Mouse (Mus musculus) layer of hippocampus, adult 6 months (tissue): ENCODE data around the gene Man2b2. TPM values are rescaled to one million over a fixed set of nuclear protein-coding genes. Genes with fewer than 3 reads are reported as not detected.

Experiments used
- long read RNA-seq, 2 experiments: library from polyadenylated mRNA; unstranded; transcript quantifications; one replicate each; pipeline ENCODE4 v2.0.0; 2019 to 2020
- polyA plus RNA-seq: library from polyadenylated mRNA; unstranded; fragments of <200 nt; fragmentation: Nextera tagmentation; gene quantifications from 2 replicates; pipeline ENCODE4 v1.2.3, GENCODE M21; 2021

Man2b2 gene
- 28.2 and 29.0 TPM in 2 replicates for polyA plus RNA-seq
- long read RNA-seq, experiment 1, transcript Man2b2-201 (19 exons, 3,330 nt): major isoform, 7 of 14 reads
- long read RNA-seq, experiment 1, partial matches to known transcripts: 7 of 14 reads
- long read RNA-seq, experiment 1, other reads (novel, unspliced or antisense): 0 of 14 reads
- long read RNA-seq, experiment 2, transcript Man2b2-201 (19 exons, 3,330 nt): major isoform, 59 of 78 reads
- long read RNA-seq, experiment 2, partial matches to known transcripts: 12 of 78 reads
- long read RNA-seq, experiment 2, other reads (novel, unspliced or antisense): 7 of 78 reads

DNA sequence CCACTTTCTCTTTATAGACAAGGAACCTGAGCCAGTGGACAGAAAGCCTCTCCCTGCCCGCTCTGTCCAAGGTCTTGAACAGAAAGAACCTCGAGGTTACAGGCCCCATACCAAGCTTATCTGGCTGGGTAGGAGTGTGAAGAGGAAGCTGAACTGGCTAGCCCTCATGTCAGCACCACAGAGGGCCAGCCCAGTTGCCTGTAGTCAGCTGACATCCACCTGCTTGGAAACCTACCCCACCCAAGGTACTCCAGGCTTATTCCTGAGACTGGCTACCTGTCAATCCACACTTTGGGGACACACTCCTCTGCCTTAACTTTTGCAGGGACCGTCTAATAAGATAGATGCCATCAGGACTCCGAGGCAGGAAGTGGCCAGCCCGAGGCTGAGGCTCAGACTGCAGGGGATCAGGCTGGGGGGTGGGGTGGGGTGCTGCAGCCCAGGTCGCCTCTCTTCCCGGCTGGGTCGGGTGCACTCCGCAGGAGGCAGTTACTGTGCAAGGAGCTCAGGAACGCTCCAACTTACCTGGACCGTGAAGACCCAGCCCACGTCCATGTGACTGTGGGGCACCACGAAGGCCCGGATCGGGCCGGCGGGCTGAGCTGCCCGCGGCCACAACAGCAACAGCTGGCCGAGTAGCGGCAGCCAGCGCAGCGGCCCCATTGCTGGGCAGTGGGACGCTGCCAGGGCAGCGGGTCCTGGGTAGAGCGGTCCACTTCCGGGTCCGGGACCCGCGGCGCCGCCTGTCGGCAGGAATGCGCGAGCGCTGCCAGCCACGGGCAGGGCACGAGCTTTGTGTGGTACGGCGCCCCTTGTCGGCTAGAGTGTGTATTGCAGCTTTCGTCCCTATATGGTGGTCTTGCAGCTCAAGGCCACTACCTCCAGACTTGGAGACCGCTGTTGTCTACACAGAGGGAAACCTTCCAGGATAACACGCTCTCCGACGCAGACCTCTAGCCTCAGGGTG is at the start of gene Man2b2:
Gene Man2b2, minus strand, starts transcription at position 741 of the 967 bp plus-strand sequence.

DNA sequence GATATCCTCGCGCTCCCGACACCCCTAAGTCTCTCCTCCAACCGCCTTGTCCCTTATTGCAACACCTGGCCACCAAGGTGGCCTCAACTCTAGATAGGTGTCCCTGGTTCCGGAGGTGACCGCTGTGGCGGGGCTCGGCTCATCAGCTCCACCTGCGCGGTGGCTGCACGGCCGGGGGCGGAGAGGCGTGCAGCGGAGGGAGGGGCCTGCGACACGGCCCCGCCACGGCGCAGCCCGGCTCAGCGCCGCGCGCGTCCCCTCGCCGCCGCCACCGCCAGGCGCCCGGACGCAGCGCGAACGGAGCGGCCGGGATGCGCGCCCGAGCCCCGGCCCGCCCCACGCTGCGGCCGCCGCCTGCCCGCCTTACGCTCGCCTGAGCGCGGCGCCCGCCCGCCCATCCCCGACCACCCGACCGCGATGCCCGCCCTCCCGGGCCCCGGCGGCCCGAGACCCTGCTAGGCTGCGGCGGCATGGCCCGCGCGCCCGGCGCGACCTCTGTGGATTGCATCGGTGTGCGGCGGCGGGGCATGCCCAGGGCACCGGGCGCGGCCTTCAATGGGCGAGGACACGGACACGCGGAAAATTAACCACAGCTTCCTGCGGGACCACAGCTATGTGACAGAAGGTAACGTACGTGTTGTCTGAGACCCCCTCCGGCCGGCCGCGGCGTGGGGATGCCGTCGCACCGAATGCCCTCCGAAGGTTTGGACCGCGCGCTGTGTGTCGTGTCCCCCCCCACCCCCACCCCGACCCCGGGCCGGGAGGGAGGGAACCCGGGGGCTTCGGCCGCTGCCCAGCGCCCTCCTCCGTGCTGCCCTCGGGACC is 38.0 kb upstream of the Man2b2 start, which contains the start of gene Ppp2r2c:
Gene Ppp2r2c, plus strand, starts transcription at position 248 of the 825 bp plus-strand sequence.

DNA sequence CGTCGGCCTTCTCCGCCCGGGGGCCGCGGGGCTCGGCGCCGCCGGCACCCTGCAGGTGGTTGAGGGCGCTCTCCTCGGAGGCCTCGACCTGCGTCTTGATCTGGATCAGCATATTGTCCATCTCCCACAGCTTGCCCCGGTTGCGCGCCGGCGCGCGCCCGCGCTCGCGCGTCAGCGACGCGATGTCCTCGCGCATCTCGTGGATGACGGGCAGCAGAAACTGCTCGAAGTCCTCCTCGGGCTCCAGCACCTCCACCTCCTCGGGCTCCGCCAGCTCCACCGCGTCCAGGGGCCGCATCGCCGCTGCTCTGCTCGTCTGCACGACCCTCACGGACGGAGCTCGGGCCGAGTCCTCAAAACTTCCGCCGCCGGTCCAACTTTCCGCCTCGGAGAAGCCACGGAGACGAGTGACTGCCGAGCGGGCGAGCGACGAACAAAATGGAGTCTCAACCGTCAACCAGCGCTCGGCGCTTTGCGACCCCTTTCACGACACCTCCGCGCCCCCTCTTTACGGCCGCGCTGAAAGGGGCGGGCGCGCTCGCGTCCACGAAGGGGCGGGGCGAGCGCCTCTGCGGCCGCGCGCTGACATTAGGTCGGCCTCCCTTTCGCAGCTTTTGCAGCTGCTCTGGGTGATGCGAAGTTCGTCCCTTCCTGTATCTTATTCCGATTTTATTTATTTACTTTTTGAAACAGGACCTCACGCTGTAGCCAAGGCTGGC is 34.0 kb downstream of the Man2b2 start, which contains the start of gene Mrfap1:
Gene Mrfap1, minus strand, starts transcription at position 477 of the 719 bp plus-strand sequence.

Other genes with a start within 250 kb of the Man2b2 start
- gene Tbc1d14, start 237.4 kb downstream of the Man2b2 start, polyA plus RNA-seq: 19.5 and 20.5 TPM in 2 replicates
- 10.2 and 12.3 TPM in 2 replicates for gene D5Ertd579e, start 134.6 kb downstream of the Man2b2 start, polyA plus RNA-seq
- gene Bloc1s4, start 82.0 kb downstream of the Man2b2 start, polyA plus RNA-seq: 33.9 and 39.7 TPM in 2 replicates
- gene Mrfap1, start 33.9 kb downstream of the Man2b2 start, polyA plus RNA-seq: 709 and 780 TPM in 2 replicates
- 60.1 and 66.6 TPM in 2 replicates for gene Ppp2r2c, start 37.9 kb upstream of the Man2b2 start, polyA plus RNA-seq
- gene Wfs1, start 158.6 kb upstream of the Man2b2 start, polyA plus RNA-seq: 77.3 and 97.8 TPM in 2 replicates